Mouse (Mus musculus): Measurements from ENCODE around the gene Sec13. TPM values are rescaled to one million over a fixed set of nuclear protein-coding genes. Genes with fewer than 3 reads are reported as not detected.
A peak's percentile ranks its signal among the peaks of the same experiment; 100 is the strongest.

Sec13 gene
- total and polyA plus RNA-seq, 3 experiments: 145 to 257 (median 209) TPM

DNA sequence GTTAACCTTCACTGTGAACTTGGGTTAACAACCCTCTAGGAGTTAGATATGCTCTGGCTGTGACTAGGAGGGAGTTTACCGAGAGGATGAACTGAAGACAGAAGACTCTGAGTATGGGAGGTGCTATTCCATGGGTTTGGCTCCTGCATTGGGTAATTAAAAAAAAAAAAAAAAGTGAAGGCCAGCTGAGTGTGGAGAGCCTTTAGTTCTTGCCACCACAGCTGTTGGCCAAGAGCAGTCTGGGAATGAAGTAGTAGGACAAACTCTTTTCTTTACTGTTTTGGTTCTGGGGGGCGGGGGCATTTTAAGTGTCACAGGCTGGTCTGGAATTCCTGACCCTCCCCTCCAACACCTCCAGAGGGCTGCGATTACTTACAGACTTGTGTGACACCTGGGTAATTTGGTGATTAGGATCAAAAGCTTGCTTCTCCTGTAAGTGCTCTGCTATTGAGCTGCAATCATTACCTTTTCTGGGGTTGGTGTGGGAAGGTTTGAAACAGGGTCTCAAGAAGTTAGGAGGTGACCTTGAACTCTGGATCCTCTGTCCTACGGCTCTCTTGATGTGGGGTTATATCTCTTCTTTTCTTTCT lies 44.7 kb downstream of the Sec13 start:
- peak overlapping the region in 1 of 3 experiments; percentile 26 for H3K4me3 ChIP-seq (replicated peaks in 1 of 3; ENCODE audit: low read depth in 2 of 3, low read length in 2 of 3, poor library complexity in 1 of 3)

DNA sequence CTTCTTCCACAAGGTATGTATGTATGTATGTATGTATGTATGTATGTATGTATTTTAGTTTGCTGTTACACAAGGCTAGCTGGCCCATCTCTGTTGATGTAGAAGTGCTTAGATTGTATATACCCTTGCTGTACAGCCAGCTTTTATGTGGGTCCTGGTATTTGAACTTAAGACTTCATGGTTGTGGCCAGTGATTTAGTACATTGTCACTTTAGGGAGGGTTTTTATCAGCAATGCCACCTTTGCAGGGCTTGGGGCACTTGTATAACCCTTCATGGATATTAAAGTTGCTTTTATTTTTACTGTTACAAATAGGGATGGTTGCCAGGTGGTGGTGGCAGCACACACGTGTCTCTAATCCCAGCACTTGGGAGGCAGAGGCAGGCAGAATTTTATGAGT lies 45.3 kb downstream of the Sec13 start:
- dilution Hi-C loops (cut with MboI; ENCODE audit: extremely low pct_ligation_motif_present, extremely low pct_unique_long_range_greater_than_20kb, low sequenced_read_pairs): no loop called here

More for the DNA sequence above, 44.7 kb downstream of the Sec13 start:
- in situ Hi-C loops (cut with MboI; ENCODE audit: low pct_ligation_motif_present, low pct_unique_long_range_greater_than_20kb, low sequenced_read_pairs): no loop called here
- peaks cover 35% of the 10 kb centered on the region for H3K79me2 ChIP-seq (replicated peaks; ENCODE audit: control insufficient read depth, extremely low read depth, insufficient read depth, poor library complexity, severe bottlenecking)
- dilution Hi-C loops (cut with MboI; ENCODE audit: extremely low pct_ligation_motif_present, extremely low pct_unique_long_range_greater_than_20kb, low sequenced_read_pairs): no loop called here
- H3K27me3 ChIP-seq (replicated peaks): no peaks in the 10 kb centered on the region
- TF ChIP-seq ZNF384 (IDR thresholded peaks at IDR 0.05; ENCODE audit: low read depth, low read length) (peak; percentile 40; the same call in 1 of the 2 replicates), HCFC1 (IDR thresholded peaks at IDR 0.05; ENCODE audit: low read depth, low read length) (no peak)
- no peak for DNase-seq (ENCODE audit: extremely low read depth)
- peak overlapping the region; percentile 80 for H3K4me2 ChIP-seq (ENCODE audit: insufficient read depth, low read depth, poor library complexity, severe bottlenecking)
- H3K9ac ChIP-seq (ENCODE audit: insufficient read depth, low read depth): peak overlapping the region; percentile 26
- peak overlapping the region; percentile 77 for H3K27ac ChIP-seq (ENCODE audit: insufficient read depth, low read depth)
- H3K4me1 ChIP-seq (ENCODE audit: control insufficient read depth in 1 of 2, insufficient read depth in 2 of 2): peaks cover 12 to 54% of the 10 kb centered on the region in 2 experiments; a peak in 3 of 4 replicates
- H3K36me3 ChIP-seq (replicated peaks in 1 of 2; ENCODE audit: control insufficient read depth in 1 of 2, insufficient read depth in 1 of 2, low read length in 1 of 2): peaks cover 32 to 52% of the 10 kb centered on the region in 2 experiments
- H3K9me3 ChIP-seq (replicated peaks; ENCODE audit: low read length): no peaks in the 10 kb centered on the region

DNA sequence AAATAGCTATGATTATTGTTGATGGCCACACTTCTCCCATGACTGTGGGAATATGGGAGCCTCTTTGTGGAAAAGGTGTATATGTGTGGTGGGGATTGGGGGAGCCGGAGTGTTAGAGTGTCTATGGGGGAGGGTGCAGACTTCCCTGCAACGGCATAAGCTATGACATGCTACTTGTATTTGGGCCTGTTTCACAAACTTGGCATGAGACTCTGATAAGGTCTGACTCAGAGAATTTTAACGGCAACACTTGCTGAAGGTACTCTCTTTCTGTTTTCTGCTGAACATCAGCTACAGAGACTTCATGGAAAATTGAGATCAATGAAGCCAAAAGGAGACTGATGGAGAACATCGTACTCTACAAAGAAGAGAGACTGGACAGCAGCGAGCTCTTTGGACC lies 47.2 kb downstream of the Sec13 start:
- H3K4me3 ChIP-seq (replicated peaks in 1 of 3; ENCODE audit: low read depth in 2 of 3, low read length in 2 of 3, poor library complexity in 1 of 3): no peak overlapping the region
- no peaks in the 10 kb centered on the region for H3K9me3 ChIP-seq (replicated peaks; ENCODE audit: low read length)
- no peak overlapping the region for H3K27ac ChIP-seq (ENCODE audit: insufficient read depth, low read depth)
- peaks cover 51 to 58% of the 10 kb centered on the region in 2 experiments for H3K36me3 ChIP-seq (replicated peaks in 1 of 2; ENCODE audit: control insufficient read depth in 1 of 2, insufficient read depth in 1 of 2, low read length in 1 of 2)
- no peak for DNase-seq (ENCODE audit: extremely low read depth)
- peaks cover 13% of the 10 kb centered on the region for H3K79me2 ChIP-seq (replicated peaks; ENCODE audit: control insufficient read depth, extremely low read depth, insufficient read depth, poor library complexity, severe bottlenecking)
- in situ Hi-C loops (cut with MboI; ENCODE audit: low pct_ligation_motif_present, low pct_unique_long_range_greater_than_20kb, low sequenced_read_pairs) (no loop called here), dilution Hi-C loops (cut with MboI; ENCODE audit: extremely low pct_ligation_motif_present, extremely low pct_unique_long_range_greater_than_20kb, low sequenced_read_pairs) (no loop called here)
- H3K9ac ChIP-seq (ENCODE audit: insufficient read depth, low read depth): no peak overlapping the region
- no peak for TF ChIP-seq MYC (IDR thresholded peaks at IDR 0.05; ENCODE audit: low read depth, low read length)
- TF ChIP-seq SMC3 (IDR thresholded peaks at IDR 0.05; ENCODE audit: low read depth, low read length): no peak
- TF ChIP-seq USF1 (IDR thresholded peaks at IDR 0.05; ENCODE audit: low read depth, low read length): no peak
- no peak for TF ChIP-seq RAD21 (IDR thresholded peaks at IDR 0.05; ENCODE audit: low read depth, low read length)
- TF ChIP-seq GABPA (IDR thresholded peaks at IDR 0.05; ENCODE audit: insufficient replicate concordance, low read depth, low read length): no peak
- no peak for TF ChIP-seq ETS1 (conservative IDR thresholded peaks at IDR 0.05; ENCODE audit: low read depth, low read length)
- no peak for TF ChIP-seq MAX (IDR thresholded peaks at IDR 0.05; ENCODE audit: low read length)
- no peak for TF ChIP-seq TCF12 (IDR thresholded peaks at IDR 0.05; ENCODE audit: low read depth, low read length)
- TF ChIP-seq IRF4 (IDR thresholded peaks at IDR 0.05; ENCODE audit: low read depth, low read length): no peak
- TF ChIP-seq EP300 (IDR thresholded peaks at IDR 0.05; ENCODE audit: low read length): no peak
- TF ChIP-seq MXI1 (IDR thresholded peaks at IDR 0.05; ENCODE audit: low read depth, low read length): no peak
- TF ChIP-seq BHLHE40 (IDR thresholded peaks at IDR 0.05; ENCODE audit: low read depth, low read length): no peak
- TF ChIP-seq CHD2 (IDR thresholded peaks at IDR 0.05; ENCODE audit: low read length): no peak
- TF ChIP-seq NRF1 (IDR thresholded peaks at IDR 0.05; ENCODE audit: low read depth, low read length): no peak
- TF ChIP-seq CHD1 (IDR thresholded peaks at IDR 0.05; ENCODE audit: low read depth, low read length): no peak
- no peak overlapping the region for H3K4me2 ChIP-seq (ENCODE audit: insufficient read depth, low read depth, poor library complexity, severe bottlenecking)
- no peaks in the 10 kb centered on the region for H3K27me3 ChIP-seq (replicated peaks)
- peaks cover 10 to 48% of the 10 kb centered on the region in 2 experiments; a peak in 3 of 4 replicates for H3K4me1 ChIP-seq (ENCODE audit: control insufficient read depth in 1 of 2, insufficient read depth in 2 of 2)

More for the DNA sequence above, 45.3 kb downstream of the Sec13 start:
- Histone ChIP-seq H3K36me3 (replicated peaks in 1 of 2; ENCODE audit: control insufficient read depth in 1 of 2, insufficient read depth in 1 of 2, low read length in 1 of 2) (peaks cover 39 to 55% of the 10 kb centered on the region in 2 experiments), H3K4me2 (ENCODE audit: insufficient read depth, low read depth, poor library complexity, severe bottlenecking) (no peak overlapping the region), H3K9me3 (replicated peaks; ENCODE audit: low read length) (no peaks in the 10 kb centered on the region), H3K27me3 (replicated peaks) (no peaks in the 10 kb centered on the region), H3K79me2 (replicated peaks; ENCODE audit: control insufficient read depth, extremely low read depth, insufficient read depth, poor library complexity, severe bottlenecking) (peaks cover 29% of the 10 kb centered on the region), H3K9ac (ENCODE audit: insufficient read depth, low read depth) (no peak overlapping the region), H3K27ac (ENCODE audit: insufficient read depth, low read depth) (no peak overlapping the region), H3K4me3 (replicated peaks in 1 of 3; ENCODE audit: low read depth in 2 of 3, low read length in 2 of 3, poor library complexity in 1 of 3) (no peak overlapping the region), H3K4me1 (ENCODE audit: control insufficient read depth in 1 of 2, insufficient read depth in 2 of 2) (peaks cover 12 to 54% of the 10 kb centered on the region in 2 experiments; a peak in 3 of 4 replicates)
- in situ Hi-C loops (cut with MboI; ENCODE audit: low pct_ligation_motif_present, low pct_unique_long_range_greater_than_20kb, low sequenced_read_pairs): no loop called here
- DNase-seq (ENCODE audit: extremely low read depth): no peak
- no peak for TF ChIP-seq MAX (IDR thresholded peaks at IDR 0.05; ENCODE audit: low read length)
- TF ChIP-seq RAD21 (IDR thresholded peaks at IDR 0.05; ENCODE audit: low read depth, low read length): no peak
- no peak for TF ChIP-seq MXI1 (IDR thresholded peaks at IDR 0.05; ENCODE audit: low read depth, low read length)
- no peak for TF ChIP-seq ZMIZ1 (IDR thresholded peaks at IDR 0.05; ENCODE audit: low read depth, low read length)
- no peak for TF ChIP-seq CHD1 (IDR thresholded peaks at IDR 0.05; ENCODE audit: low read depth, low read length)
- no peak for TF ChIP-seq MAZ (IDR thresholded peaks at IDR 0.05; ENCODE audit: low read depth, low read length)
- no peak for TF ChIP-seq USF2 (conservative IDR thresholded peaks at IDR 0.05; ENCODE audit: low read depth, low read length)
- TF ChIP-seq SIN3A (IDR thresholded peaks at IDR 0.05; ENCODE audit: low read length): no peak
- TF ChIP-seq MEF2A (IDR thresholded peaks at IDR 0.05; ENCODE audit: borderline replicate concordance, low read depth, low read length): no peak
- TF ChIP-seq JUN (IDR thresholded peaks at IDR 0.05; ENCODE audit: insufficient read depth, low read depth, low read length): no peak
- TF ChIP-seq HCFC1 (IDR thresholded peaks at IDR 0.05; ENCODE audit: low read depth, low read length): no peak
- TF ChIP-seq USF1 (IDR thresholded peaks at IDR 0.05; ENCODE audit: low read depth, low read length): no peak
- no peak for TF ChIP-seq POLR2A (IDR thresholded peaks at IDR 0.05; ENCODE audit: low read depth, low read length)
